Mouse (Mus musculus) fibroblast of lung, adult 2 months (primary cell): ENCODE results near the gene Spocd1.

Source experiments
- DNase-seq: peaks from one replicate; pipeline ENCODE4 v3.0.0-alpha.2; 2011; ENCODE audit warnings: low read depth

Spocd1 gene

DNA sequence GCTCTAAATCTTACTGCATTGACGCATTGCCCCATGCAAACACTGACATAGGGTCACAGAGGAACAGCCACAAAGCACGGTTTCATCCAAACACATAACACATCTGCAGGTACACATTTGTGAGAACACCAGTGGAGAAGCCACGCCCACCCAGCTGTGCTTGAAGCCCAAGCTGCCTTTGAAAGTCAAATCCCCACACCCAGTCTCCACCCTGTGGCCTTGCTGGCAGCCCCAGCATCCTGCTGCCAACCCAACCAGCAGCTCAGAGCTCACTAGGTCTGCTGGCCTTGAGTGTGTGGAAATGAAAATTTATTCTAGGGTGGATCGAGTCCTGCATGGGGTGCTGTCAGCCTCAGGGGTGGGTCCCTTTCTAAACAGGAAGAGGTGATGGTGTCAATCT lies 48.2 kb downstream of the Spocd1 start:
- DNase-seq, result no peak

DNA sequence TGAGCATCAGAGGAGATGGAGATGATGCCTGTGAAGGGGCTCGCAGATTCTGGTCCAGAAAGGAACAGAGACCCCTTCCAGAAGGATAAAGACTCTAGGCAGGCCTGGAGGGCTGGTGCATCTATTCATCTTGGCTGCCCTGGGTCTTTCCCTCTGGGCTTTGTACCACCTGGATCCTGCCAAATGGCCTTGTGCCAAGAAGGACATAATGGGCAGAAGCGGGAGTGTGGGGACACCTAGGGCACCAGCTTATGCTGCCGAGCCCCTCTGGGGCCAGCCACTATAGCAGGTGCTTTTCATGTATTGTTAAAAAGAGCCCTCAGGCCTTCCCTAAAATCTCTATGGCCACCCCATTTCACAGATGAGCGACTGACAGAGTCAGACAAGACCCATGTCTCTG lies 49.2 kb downstream of the Spocd1 start:
- DNase-seq, result no peak

DNA sequence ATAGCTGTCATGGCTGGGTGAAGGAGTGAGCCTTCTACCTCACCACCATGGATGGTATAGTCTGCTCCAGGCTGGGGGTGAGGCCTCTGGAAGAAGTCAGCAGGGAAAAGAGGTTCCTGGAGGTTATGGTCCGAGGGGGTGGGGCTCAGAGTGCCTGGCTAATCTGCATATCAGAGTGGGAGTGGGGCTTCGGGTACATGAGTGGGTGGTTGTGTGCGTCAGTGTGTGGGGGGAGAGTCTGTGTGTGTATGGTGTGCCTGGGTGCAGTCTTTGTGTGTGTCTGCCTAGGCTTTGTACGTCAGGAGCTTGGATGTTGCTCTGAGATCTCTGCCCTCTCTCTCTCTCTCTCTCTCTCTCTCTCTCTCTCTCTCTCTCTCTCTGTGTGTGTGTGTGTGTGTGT lies 49.9 kb downstream of the Spocd1 start:
- DNase-seq, result no peak

DNA sequence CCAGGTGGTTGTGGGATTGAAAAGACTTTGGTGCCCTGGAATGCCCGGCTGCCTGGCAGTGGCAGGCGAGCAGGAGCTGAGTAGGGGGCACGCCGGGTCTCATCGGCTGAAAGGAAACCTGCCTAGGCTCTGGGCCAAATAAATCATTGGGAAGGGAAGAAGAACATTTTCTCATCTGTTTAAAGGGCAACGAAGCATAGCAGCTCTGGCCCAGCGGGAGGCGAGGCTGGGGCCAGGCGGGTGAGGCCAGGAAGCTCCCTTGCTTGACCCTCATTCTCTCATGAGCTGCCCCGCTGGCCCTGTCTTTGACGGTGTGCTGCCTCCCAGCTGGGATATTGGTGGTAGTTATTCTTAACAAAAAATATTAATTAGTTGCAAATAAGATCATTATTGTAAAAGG lies 52.6 kb downstream of the Spocd1 start:
- no peak for DNase-seq

DNA sequence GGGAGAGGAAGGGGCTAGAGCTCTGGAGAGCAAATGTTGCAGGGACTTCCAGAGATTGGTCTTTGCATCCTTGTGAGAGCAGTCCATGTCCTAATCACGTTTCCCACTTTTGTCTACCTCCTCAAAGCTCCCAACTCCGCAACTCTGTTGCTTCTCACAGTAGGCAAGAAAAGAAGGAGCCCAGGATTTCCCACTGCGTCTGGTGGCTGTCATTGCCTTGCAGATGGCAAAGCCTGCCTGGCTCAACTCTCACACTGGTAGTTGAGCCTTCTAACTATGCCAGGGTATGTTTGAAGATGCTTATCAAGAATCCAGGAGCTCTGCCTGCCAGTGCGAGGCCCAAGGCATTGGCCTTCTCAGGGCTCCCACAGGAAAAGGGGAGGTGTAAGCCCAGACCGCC lies 54.0 kb downstream of the Spocd1 start:
- DNase-seq, result no peak

DNA sequence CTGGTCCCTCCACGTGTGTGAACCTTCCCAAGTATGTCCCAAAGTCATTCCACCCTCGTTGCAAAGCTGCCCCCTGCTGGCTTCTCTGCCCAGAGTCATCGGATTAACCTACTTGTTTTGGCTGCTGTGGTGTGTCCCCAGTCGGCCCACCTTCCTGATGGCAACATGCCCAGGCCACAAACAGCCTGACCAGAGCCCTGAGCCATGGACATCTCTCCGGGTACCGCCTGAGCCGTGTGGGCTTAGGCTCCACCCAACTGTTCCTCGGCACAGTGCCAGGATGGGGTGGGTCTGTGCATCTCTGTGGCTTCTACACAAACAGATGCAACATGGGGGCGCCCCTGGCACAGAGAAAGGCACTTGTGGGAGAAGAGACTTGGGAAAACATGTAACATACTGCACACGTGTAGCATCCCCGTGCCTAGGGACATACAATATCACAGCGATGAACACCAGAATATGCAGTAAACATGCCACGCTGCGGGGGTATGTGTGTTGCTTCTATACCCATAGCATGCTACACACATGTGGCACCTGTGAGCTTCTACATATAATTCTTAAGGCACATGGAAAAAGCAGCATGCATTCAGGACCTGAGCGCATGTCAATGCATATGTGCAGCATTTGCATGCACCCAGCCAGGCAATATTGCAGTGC lies 54.8 kb downstream of the Spocd1 start:
- no peak for DNase-seq

DNA sequence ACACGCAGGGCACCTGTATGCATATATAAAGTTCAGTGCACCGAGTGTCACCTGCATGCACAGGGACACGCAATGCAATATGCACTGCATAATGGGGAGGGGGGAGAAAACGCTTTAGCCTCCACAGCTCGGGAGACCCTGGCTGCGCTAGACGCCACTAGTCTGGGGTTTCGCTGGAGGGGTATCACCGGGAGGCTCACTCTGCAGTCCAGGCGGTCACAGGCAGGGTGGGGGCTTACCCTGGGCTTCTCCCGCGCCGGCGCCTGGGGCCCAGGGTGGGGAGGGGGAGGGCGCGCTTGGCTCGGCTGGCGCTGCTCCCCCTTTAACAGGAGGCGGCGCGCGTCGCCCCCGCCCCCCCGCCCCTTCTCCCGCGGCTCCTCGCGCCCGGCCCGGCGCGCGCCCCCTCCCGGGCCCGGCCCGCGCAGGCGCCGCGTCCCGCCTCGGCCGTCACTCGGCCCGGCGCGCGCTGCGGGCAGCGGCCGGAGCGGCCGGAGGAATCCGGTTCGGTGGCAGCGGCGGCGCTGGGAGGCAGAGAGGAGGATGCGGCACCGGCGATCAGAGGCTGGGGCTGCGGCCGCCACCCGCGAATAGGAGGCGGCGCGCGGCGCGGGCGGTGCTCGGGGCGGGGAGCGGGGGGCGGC lies 55.5 kb downstream of the Spocd1 start, which contains the start of gene Adgrb2:
Adgrb2 (plus strand) TSS at position 450 of the 641 bp plus-strand sequence.
- DNase-seq, result no peak

DNA sequence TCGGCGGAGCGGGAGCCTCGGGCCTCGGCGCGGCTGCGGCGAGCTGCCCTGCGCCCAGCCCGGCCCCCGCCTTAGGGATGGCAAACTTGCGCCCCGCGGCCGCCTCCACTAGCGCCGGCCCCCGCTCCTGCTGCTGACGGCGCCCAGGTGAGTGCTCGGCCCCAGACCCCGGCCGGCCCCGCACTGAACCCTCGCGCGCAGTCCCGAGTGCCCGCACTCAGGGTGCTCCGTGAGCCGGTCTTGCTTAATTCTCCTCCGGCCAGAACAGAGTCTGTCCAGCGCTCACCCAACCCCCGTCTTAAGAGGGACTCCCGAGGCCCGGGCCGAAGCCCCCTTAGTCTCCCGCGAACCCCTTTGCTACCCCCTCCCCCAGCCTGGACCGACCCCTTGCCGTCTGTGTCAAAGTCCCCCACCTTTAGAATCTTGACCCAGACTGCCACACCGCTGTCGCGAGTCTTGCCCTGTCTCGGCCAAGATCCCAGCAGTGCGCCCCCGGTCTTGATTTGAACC lies 56.2 kb downstream of the Spocd1 start:
- no peak for DNase-seq

DNA sequence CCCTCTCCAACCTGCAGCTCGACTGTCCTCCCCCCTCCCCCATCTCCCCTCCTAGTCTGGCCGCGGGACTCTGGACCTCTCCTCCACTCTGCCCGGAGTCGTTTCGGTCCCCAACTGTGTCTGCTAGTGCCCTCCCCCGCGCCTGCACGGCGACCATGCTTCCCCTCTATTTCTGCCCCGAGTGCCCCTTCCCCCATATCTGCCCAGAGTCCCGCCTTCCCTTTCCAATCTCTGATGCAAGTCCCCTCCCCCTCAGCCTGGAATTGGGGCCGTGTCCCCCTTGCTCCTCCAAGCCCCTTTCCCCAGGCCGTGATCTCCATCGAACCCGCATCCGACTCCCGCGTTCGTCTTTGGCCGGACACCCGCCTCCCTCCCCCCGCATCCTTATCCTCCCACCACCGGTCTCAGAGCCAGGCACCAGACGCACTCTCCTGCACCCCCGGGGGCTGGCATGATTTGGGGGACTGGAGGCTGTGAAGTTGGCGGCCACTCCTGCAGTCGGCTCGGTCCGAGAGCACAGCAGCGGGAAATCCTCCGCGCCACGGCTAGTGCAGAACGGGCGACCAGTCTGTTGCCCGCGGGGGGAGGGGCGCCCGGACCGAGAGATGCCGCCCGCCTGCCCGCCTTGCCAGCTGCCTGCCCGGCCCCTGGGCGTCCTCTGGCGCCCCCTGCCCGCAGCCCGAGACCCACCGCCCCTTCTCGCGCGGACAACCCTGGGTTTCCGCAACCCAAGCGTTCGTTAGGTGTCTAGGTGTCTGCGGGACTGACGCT lies 56.8 kb downstream of the Spocd1 start:
- DNase-seq, result no peak

DNA sequence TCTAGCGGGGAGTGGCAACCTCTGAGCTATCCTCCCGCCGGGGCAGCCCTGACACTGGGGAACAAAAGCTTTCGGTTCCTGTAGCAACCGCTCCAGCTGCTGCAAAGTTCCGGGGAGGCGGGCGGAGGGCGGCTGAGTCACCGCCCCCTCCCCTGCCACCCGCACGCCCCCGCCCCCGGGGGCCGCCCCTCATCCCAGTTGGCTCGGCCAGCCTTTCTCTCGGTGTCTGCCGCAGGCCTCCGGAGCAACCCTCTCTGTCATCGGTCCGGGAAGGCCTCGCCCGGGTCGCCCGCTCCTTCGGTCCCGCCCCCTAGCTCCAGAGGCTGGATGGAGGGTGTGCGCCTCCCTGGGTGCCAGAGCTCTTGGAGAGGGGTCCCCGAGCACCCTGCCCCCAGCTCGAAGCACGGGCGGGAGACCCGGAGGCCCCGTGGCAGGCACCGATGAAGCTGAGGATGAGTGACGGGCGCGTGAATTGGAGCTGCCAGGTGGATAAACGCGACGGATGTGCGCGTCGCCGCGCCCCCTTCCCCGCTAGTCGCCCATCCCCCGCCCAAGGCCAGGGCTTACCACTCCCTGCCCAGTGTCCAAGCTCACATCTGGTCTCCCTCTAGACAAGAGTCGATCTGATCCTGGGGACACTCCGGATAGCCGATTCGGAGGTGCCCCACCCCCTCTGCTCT lies 58.9 kb downstream of the Spocd1 start:
- no peak for DNase-seq

DNA sequence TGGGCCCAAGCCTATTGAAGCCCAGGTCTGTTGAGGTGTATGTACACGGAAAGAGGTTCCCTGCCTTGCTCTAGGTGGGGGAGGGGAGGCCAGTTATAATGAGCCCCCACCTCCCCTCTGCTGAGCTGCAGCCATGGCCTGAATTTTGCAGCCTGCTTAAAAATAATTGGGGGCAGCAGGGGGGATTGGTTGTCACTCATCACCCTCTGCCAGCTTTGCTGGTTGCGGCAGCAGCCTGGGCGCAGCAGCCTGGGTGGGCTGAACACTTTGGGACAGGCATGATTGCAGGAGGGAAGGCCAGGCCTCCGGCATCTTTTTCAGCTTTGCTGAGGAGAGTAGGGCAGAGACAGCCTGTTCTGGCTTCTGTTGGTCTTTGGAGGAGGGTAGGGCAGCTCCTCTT lies 60.9 kb downstream of the Spocd1 start:
- DNase-seq, result no peak

DNA sequence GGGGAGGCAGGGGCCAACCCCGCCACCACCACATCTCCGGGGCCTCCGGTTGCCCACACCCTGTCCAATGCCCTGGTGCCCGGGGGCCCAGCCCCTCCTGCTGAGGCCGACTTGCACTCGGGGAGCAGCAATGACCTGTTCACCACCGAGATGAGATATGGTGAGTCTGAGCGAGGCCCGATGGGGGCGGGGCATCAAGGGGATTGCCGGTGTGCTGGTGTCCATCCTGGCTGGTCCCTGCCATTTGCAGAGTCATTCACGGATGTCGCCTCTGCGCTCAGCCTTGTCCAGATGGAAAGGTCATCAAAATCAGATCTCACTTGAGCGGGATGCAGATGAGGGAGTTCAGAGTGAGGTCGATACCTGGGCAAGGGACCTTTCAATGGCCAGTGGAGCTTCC lies 63.7 kb downstream of the Spocd1 start:
- no peak for DNase-seq

DNA sequence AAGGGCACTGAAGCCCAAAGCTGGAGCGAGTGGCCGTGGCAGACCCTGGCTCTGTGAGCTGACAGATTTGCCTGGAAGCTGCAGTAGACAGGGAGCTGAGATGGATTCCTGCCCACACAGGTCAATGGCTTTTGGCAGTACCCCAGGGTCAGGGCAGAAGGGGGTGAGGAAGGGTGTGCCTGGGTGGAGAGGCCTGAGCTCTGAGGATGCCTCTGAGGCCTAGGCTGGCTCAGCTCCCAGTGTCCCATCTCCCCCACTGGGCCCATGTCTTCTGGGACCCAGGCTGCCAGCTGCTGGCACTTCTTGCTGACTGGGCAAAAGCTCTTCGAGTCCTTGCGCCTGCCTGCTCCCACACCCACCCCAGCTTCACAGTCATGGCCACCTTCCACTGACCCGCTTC lies 64.2 kb downstream of the Spocd1 start:
- DNase-seq, result no peak

DNA sequence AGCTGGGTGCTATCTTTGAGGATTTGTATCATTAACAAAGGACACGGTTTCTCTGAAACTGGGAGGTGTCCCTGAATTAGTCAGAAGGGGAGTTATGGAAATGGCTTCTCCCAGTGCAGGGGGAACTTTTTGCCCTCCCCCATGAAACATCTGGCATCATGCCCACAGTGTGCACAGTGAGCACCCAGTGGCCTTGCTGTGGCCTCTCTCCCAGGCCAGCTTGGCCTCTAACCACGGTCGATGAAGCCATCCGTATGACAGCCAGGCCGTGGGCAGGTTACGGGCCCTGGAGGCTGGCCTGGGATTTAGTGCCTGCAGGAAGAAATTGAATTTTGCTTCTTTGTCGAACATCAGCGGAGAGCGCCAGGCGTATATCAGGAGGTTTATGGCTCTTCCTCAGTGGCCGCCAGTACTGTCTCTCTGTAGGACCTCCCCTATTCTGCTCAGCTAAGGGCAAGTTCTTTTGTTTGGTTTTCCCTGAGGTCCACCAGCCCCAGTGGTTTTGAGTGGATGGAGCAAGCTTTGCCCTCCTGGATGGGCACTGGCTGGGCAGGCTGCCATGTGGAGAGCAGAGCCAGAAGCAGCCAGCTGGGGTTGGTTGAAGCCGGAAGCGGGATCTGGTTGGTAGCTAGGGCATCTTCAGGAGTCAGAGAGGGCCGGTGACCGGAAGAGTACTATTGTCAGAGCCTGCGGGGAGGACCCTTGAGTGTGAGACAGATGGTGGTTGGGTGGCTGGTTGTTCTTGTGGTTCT lies 65.1 kb downstream of the Spocd1 start:
- no peak for DNase-seq

DNA sequence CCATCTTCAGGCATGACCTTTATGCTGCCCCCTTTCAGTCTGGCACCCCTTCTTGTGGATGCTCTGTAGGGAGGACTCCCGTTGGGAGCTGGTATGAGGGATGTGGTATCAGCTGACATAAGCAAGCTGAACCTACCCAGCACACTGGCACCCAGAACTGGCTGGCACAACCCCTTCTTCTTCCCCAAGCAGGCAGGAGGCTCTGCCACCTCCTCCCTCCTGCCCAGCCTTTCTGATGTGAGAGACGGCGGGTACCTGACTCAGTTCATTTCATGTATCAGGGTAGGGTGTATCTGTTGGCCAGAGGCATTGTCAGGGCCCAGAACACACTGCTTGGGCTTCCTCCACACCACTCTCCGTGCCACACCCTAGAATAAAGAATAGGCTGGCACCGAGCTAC lies 65.7 kb downstream of the Spocd1 start:
- DNase-seq, result no peak

DNA sequence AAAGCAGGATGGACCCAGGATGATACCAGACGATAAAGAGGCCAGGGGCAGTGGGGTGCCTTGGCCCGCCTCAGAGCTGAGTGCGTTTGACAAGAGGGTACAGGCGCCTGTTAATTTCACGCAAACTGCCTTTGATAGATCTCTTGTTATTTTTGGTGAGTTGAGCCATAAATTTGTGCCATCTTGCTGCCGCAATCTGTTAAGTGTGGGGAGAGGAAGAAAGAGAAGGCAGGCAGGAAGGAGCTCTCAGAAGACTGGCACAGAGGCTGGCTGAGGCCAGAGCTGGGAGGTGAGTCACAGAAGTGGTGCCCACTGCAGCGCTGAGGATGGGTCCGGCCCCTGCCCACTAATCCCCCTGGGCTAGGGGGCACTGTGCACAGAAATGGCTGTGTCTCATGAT lies 66.2 kb downstream of the Spocd1 start:
- no peak for DNase-seq

DNA sequence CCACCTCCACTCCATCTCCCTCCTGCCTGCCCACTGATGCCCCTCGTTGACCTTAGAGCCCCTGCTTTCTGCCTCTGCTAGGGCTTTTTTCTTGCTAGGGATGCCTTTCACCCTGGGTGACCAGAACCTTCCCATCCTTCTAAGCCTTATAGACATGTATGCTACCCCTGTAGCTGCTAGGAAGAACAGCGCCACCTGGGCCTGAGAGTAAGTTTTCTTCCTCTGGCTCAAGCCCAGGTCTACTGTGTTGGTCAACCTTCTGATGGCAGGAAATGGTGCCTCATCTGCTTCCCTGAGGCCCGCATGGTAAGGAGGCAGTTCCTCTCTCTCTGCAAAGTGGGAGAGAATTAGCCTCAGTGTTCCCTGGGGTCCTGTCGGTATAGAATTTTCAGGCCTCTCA lies 67.0 kb downstream of the Spocd1 start:
- DNase-seq, result no peak

DNA sequence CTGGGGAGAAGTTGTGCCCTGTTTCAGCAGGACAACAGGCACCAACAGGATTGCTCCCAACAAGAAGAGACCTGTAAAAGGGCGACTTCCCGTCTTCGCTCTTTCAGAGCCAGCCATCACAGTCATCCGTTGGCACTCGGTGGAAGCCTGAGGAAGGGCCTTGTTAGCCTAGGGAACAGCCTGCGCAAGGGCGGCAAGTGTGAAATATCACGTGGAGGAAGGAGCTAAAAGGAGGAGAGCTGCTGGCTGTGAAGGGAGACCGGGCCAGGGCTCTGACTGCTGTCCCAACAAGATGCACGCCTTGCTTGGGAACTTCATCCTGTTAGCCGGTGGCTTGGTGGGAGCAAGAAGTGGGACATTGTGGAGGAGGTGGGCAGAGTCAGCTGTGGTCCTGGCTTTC lies 69.1 kb downstream of the Spocd1 start:
- no peak for DNase-seq

DNA sequence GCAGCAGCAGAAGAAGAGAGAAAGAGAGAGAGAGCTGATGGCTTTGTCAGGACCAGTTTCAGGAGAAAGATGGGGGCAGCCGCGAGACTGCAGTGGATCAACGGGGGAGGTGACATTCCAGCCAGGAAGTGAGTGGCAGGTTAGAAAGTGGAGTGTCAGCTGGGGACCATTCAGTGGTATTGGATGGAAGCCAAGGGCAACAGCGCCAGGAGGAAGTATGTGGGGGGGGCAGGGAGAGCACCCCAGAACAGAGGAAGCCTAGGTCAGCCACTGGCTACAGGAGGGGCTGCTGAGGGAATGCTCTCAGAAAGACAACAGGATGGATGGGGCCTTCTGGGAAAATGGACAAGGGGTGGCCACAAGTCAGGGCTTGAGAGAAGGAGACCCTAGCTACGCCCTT lies 72.7 kb downstream of the Spocd1 start:
- no peak for DNase-seq

DNA sequence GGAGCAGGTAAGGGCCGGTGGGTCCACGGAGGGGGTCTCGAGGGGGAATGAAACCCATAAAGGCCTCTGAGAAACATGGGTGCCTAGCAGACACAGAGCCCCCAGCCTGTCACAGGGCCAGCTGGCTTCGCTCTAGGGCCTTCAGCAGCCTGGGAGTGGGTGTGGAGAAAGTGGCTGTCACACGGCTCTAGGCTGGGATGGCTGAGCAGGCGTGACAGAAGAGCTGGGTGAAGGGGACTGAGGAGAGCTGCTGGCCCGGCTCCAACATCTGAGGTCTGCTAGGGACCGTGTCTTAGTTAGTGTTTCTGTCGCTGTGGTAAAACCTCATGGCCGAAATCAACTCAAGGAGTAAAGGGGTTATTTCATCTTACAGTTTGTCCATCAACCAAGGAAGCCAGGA lies 73.1 kb downstream of the Spocd1 start:
- no peak for DNase-seq

DNA sequence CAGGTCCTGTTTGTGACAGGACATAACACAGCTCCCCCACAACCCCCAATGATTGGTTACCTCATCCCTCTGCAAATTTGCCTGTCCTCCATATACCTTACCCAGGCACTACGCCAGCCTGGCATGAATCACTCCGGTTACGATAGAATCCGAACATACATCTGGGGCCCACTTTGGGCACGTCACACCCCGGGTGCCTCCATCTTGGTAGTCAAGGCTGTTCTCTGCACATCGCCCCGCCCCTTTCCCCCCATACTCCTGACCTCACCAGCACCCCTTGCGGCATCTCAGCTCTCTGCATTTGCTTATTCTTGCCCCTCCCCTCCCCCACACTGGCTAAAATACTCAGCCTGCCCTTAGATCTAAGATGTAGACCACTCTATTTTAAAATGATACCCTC lies 76.5 kb downstream of the Spocd1 start:
- DNase-seq, result no peak

DNA sequence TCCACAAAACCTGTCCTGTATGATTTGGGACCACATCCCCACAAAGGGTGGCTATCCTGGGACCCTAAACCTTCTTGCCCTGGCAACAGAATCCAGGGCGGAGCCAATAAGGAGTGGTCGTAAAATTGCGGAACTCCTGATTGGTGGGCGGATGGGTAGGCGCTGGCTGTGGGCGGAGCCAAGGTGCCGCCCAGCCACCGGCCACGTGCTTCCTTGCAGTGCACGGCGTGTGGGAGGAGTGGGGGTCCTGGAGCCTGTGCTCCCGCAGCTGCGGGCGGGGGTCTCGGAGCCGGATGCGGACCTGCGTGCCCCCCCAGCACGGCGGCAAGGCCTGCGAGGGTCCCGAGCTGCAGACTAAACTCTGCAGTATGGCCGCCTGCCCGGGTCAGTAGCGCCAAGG lies 77.5 kb downstream of the Spocd1 start:
- no peak for DNase-seq
